Mouse (Mus musculus) gonadal fat pad, adult 2 months (tissue): ENCODE measurements around the gene Zc3hav1. TPM values are rescaled to one million over a fixed set of nuclear protein-coding genes. Genes with fewer than 3 reads are reported as not detected.
"Not testable (repeated sequence)": the region's sequence is repeated elsewhere in the genome, so short reads cannot be mapped to it uniquely, and the experiment has no call there.

Experiments used
- DNase-seq: peaks from one replicate; pipeline ENCODE4 v3.0.0-alpha.2; 2012; ENCODE audit warnings: low read depth
- polyA plus RNA-seq: library from polyadenylated mRNA; depleted of rRNA; stranded (reverse); fragments of >200 nt; gene quantifications from 2 replicates; pipeline ENCODE4 v1.2.3, GENCODE M21; 2012; rRNA removed

Gene Zc3hav1
- 23.3 and 26.6 TPM in 2 replicates for polyA plus RNA-seq

DNA sequence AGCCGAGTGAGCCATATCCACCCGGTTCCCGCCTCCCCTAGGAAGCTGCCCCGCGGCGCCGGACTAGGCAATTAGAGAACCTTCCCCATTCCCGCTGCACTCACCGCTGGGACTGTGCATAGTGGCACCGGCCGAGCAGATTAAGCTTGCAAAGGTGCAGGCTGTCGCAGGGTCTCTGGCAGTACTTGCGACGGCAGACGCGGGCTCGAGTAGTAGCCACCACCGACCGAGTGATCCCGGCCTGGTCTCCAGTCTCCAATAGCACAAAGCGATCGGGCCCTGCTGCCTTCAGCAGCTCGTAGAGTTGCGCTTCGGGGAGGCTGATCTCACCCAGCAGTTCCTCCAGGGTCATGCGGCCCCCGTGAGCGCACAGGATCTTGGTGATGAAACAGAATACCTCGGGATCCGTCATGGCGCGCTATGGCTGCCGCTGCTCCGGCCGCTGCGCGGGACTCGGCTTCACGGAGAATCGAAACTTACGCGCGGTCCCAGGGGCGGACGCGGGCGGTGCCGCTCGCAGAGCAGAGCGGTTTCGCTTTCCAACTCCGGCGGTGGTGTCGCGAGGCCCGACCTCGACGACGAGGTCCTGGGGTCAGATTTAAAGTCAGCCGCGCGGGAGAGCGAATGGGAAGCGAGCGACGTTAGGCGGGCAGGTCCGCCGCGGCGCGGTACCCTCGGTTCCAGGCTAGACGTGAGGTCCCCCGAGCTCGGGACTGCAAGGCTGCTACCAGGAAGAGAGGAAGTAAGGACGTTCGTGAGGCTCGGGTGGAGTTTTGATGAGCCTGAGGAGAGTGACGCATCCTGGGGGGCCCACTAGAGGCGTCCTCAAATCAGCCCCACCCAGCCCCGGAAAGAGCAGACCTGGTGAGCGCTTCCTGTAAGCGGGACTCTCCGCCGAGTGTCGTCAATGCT, at the start of gene Zc3hav1:
Zc3hav1 (minus strand) TSS at position 793 of the 912 bp plus-strand sequence.
- no peak for DNase-seq

DNA sequence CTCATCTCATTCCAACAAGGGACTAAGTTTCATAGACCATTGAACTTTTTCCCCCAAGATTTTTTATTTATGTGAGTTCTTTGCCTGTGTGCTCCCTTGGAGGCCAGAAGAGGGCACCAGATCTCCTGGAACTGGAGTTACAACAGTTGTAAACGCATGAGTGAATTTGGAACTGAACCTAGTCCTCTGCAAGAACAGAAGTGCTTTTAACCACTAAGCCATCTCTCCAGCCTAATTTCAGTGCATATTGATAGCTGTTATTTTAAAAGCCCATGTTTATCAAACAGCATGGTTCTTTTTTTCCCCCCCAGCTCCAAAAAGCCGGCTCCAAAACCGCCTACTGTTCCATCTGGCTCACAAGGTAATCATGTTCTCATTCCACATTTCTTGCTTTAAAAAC, 35.3 kb upstream of the Zc3hav1 start:
- DNase-seq: no peak

DNA sequence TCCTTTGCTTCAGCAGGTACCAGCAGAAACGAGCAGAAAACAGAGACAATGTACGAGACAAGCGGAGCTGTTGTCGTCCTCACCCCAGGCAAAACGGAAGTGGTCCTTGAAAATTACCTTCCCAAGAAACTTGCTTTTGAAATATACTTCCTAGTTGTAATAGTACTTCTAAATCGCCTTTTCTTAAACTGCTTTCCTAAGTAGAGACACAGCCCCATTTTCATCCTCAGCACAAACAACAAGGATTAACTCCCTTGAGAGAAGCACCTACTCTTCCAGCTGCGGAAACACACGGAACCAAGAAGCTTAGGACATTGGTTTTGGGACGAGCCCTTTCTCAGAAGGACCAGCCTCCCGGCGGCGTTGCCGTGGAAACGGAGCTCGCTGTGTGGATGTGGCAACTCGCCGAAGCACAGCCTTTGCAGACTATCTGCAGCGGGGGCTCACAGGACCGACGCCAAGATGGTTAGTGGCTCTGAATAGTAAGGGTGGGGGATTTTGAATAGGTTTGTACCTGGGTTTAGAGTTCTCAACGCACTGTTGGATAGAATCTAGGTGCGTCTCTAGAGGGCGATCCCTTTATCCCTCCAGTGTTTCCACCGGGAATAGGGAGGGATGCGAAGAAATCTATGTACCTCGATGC, 26.8 kb upstream of the Zc3hav1 start, which contains the start of gene Ttc26:
Ttc26 (plus strand) TSS at position 341 of the 643 bp plus-strand sequence.
- DNase-seq: peak; percentile 37

DNA sequence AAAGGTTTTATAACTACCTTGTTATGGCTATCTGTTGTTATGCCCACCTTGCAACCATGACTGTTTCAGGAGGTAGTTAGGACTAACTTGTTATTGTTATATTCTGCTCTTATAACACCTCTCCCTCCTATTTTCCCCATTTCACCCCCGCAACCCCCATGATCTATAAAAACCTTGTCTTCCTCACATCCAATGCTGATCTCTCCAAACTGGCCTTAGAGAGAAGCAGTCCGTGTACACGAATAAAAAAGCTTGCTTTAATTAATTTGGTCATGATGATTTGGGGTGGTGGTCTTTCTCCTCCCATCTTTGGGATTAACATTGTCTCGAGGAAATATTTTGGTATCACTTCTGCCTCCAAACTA, 26.3 kb upstream of the Zc3hav1 start:
- DNase-seq: no peak

DNA sequence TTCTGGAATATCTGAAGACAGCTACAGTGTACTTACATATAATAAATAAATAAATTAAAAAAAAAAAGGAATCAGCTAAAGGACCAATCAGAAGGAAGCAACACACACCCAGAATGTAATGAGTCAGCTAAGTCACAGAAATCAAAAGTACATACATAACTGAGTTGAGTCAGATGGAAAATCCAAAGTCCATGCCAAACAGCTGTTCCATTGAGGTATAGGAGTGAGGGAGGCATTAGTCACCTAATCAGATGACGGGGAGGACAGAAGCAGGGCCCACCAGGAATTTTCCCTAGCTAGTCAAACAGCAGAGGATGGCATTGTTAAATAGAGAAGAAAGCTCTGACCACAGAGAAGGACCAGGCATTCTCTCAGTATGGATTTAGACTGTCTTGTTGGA, 19.9 kb upstream of the Zc3hav1 start:
- no peak for DNase-seq

DNA sequence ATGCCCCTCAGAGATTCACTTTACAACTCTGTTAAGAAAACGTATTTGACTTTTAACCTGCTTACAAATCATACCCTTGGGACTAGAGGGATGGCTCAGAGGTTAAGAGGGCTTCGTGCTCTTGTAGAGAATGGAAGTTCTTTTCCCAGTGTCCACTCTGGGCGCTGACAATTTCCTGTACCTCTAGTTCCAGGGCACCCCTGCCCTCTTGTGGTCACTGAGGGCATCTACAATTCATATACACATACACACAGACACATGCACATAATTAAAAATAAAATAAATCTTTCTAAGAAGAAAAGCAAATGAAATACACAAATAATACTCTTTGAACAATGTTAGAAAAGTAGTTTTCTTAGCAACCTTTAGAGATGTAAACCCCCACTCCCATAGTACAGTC, 15.5 kb upstream of the Zc3hav1 start:
- DNase-seq: no peak

DNA sequence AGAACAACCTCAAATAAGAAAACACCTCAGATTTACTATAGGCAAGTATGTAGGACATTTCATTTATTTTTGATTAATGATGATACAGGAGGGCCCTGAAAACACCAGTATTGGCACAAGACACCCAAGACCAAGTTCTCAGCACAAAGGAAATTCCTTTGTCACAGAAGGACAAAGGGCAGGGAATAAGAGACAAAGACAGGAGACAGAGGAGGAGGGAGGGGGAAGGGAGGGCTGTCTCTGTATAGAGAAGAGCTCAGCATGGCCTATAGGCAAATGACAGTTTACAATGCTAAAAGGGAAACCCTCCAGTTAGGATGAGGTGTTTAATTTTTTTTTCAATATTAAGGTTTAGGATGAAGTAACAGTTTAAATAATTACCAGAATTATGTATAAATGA, 9.7 kb upstream of the Zc3hav1 start:
- no peak for DNase-seq

DNA sequence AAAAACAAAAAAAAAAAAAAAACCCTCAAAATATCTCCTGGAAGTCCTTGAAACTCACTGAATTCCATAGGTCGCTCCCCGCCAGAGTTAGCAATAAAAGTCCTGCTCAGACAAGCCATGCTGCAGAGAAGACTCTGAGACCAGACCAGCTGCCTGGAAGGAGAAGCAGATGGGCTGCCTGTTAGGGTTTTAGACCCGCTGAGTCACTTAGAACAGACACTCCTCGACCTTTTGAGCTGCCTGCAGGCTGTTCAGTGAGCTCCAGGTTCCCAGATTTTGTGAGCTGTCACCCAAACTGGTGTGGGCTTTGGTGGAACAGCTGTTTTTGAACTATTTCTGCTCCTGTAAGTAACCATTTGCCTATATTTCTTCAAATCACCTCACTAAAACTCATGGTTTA, 9.0 kb upstream of the Zc3hav1 start:
- DNase-seq: no peak

DNA sequence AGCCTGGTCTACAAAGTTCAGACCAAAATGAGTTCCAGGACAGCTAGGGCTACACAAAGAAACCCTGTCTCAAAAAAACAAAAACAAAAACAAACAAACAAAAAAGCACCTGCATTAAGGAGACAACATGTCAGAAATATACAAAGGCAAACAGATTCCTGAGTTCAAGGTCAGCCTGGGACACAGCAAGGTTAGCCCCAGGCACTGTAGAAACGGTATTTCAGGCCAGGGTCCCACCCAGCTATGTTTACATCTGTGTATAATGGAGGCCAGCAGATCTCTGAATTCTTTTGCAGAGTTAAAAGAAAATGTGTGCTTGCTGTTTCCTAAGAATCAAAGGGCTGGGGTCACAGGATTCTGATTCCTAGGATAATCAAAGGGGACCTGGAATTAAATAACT, 7.5 kb upstream of the Zc3hav1 start:
- DNase-seq: no peak

DNA sequence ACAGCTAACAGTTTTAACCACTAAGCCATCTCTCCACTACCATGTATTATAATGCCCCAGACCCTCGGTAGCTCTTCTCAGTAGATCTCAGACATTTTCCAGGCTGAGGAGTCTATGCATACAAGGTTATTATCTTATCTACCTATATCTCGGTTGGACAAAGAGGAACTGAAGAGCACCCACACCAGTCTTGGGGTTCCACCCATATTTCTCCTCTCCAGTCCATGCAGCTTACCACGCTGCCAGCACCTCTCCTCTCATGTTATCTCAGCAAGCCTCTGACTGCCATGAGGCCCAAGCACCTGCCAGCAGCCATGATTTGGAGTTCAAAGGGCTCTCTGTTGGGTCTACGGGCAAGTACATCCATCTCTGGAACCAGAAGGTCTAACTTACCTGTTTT, 6.7 kb upstream of the Zc3hav1 start:
- DNase-seq: no peak

DNA sequence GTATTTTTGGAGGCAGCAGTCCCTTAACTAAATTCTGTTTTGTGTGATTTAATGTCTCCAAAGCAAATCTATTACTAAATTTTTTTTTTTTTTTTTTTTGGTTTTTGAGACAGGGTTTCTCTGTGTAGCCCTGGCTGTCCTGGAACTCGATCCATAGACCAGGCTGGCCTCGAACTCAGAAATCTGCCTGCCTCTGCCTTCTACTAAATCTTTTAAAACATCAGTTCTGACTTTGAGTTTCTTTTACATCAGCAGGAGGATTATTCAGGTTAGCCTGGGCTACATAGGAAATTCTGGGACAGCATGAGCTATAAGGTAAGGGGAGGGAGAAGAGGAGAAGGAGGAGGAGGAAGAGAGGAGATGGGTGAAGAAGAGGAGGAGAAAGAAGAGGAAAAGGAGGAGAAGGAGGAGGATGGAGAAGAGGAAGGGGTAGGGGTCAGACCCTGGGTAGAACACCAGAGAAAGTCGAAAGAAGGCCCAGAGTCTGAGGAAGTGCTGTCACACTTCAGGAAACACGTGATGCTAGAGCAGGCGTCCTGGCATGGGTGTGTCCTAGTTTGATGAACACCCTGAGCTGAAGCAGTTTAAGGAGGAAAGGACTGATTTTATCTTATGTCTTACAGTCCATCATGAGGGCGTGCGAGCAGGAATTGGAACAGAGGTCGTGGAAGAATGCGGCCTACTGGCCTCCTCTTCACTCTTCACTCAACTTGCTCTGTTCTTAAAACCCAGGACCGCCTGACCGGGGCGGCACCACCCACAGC, 5.5 kb upstream of the Zc3hav1 start:
- no peak for DNase-seq

DNA sequence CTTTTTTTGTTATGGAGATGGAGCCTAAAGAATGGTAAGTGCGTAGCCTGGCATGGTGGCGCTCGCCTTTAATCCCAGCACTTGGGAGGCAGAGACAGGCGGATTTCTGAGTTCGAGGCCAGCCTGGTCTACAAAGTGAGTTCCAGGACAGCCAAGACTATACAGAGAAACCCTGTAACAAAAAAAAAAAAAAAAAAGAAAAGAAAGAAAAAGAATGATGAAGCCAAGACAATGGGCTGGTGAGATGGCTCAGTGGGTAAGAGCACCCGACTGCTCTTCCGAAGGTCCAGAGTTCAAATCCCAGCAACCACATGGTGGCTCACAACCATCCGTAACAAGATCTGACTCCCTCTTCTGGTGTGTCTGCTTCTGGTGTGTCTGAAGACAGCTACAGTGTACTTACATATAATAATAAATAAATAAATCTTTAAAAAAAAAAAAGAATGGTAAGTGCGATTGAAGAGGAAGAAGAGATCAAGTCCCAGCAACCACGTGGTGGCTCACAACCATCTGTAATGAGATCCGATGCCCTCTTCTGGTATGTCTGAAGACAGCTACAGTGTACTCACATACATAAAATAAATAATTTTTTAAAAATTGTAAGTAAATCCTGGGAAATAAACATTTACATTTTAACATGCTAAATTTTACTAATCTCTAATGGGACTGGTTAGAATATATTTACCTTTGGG, 4.8 kb upstream of the Zc3hav1 start:
- not testable (repeated sequence) for DNase-seq

DNA sequence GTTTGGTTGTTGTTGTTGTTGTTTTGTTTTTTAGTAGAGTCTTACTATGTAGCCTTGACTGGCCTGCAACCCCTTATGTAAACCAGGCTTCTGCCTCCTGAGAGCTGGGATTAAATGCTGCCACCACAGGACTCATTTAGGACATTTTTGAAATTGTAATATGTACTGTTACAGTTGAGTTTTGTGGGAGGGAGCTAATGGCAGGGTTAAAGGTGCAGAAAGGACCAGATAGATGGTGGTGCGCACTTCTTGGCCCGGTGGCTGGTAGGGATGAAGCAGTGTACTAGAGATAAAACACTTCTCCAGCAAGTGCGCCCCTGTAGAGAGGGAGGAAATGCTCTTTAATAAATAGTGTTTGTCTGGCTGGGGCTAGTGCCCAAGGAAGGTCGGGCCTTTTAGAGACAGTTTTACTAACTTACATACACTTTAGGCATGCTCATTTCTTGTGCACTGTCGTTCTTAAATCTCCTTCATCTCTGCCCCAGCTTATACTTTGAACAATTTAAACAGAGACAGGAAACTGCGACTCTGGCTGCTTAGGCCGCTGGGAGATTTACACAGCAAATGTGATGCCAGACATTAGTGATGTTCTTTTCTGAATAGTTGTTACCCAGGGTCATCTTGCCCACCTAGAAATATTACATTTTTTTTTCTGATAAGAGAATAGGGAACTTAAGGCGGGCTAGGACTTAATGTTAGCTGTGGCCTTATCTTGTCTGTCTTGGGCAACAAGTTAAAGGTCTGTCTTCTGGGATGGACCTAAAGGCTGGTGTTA, 4.0 kb upstream of the Zc3hav1 start:
- DNase-seq: no peak

DNA sequence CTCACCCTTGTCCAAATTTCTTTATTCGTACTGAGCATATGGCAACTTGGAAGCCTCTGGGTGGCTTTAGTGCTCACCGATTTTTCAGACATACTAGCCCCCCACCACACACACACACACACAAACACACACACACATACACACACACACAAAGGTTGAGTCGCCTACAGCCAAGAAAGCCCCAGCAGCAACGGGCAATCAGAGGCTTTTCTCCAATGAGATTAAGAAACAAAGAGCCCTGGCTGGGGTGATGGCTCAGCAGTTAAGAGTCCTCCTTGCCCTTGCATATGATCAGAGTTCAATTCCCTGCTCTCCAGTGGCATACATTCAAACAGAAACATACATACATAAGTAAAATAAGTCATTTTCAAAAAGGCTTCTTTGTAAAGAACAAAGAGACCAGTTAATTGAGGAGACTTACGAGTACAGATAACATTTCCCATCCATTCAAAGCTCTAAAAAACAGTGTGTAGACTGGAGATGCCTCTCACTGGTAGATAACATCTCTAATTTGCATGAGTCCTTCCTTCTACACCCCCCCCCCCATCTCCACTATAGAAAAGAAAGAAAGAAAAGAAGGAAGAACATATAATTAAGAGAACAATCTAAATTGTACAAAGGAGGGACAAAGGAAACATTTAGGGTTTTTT, 3.3 kb upstream of the Zc3hav1 start:
- no peak for DNase-seq

DNA sequence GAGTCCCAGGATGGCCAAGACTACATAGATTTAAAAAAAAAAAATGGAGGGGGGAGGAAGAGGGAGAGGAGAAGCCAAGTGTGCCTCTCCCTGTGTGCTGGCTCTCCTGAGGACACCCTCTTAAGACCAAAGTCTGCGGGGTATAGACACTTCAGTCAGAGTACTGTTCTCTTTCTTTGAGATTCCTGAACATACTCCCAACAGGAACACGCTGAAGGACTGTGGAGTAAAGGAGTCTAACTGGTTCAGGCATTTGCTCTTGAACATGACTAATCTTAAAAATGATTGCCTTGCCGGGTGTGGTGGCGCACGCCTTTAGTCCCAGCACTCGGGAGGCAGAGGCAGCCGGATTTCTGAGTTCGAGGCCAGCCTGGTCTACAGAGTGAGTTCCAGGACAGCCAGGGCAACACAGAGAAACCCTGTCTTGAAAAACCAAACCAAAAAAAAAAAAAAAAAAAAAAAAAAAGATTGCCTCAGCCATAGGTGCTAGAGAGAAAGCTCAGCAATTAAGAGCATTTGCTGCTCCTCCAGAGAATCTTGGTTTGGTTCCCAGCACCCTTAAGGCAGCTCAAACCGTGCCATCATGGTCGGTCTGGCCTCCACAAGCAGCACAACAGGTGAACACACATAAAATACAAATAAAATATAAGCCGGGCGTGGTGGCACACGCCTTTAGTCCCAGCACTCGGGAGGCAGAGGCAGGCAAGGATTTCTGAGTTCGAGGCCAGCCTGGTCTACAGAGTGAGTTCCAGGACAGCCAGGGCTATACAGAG, 2.4 kb upstream of the Zc3hav1 start:
- not testable (repeated sequence) for DNase-seq

DNA sequence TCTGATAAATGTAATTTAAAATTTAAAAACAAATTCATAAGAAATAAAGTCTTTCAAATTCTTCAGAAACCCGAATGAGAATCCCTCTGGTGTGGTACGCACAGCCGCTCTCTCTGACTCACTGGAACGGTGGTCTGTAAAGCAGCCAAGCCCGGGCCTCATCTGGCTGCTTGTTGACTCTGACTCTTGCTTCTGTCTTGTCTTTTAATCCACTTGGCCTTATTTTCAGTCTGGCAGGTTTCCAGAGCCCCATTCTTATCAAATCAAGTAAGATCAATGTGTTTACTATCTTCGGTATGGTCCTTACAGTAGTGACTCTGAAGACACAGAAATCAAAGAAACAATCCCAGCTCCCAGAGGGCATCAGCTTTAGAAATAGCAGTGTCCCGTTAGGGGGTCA, 1.5 kb upstream of the Zc3hav1 start:
- DNase-seq: no peak

DNA sequence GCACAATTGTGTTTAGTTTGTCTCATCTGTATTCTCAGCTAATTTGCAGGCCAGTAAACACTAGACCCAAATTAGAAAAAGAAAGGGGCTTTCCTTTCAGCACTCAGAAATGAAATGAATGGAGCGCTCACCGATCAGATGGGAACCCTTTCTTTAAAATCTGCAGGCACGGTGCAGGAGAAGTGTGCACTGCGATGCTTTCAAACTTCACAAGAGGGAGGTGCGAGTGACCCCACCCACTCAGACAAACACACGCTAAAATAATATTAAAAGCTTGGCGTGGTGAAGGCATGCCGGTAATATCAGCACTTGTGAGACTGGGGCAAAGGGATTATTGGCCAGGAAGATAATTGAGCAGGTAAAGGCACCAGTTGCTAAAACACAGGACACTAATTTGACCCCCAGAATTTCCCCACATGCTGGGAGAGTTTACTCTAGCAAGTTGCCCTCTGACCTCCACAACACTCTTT, 986 bp upstream of the Zc3hav1 start:
- no peak for DNase-seq

DNA sequence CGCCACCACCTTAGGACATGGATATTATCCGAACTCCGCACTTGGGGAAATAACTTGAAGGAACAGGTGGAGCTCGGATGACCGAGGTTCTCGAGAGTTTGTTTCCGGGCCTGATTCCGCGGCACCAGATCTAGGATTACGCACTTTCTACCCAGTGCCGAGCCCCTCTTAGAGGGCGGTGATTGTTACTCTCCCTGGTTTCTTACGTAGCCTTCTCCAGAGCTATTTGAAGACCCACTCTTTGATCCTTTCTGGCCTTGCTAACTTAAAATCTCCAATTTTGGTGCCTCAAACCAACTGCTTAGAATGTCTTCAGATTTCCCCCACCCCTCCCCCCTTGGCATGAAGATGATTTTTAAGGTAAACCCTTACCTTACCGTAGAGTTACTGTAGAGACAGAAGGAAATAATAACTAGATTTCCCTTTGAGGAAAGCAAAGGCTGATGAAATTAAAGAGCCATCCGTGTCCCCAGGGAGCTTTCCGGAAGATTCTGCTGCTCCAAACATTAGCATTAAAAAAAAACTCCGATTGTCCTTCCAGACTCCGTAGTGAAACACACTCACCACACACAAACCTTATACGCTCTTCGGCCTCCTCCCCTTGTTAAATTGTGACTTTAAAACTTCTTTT, 435 bp upstream of the Zc3hav1 start:
- DNase-seq: no peak

DNA sequence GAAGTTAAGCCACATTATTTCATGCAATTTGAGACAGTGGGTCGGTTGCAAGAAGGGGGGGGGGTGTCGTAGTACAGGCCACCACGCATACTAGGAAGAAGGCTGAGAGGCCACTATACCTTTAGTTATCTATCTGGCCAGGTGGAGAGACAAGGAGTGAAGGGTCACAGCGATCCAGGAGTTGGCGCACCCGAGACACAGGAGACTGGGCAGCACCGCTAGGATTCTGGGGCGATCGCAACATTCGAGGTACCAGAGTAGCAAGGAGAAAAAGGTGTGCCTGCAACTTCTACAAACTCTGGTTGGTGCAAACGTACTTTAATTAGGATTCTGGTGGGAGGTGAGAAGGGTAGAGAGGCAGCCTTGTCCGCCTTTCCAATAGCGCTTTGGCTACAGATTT, 1.2 kb downstream of the Zc3hav1 start:
- no peak for DNase-seq
